Mouse (Mus musculus) liver (tissue): ENCODE measurements at regions not wholly inside any gene's neighbourhood (a gene's known extent, or its start where the extent isn't known, plus 50 kb on each side); places are given as distances from the start of the nearest gene placed in this dataset.
A peak's percentile ranks its signal among the peaks of the same experiment; 100 is the strongest.
"Not testable (repeated sequence)": the region's sequence is repeated elsewhere in the genome, so short reads cannot be mapped to it uniquely, and the experiment has no call there.

Source experiments
- DNase-seq: peaks from one replicate; pipeline ENCODE4 v3.0.0-alpha.2; 2020; ENCODE audit warnings: mixed read lengths

DNA sequence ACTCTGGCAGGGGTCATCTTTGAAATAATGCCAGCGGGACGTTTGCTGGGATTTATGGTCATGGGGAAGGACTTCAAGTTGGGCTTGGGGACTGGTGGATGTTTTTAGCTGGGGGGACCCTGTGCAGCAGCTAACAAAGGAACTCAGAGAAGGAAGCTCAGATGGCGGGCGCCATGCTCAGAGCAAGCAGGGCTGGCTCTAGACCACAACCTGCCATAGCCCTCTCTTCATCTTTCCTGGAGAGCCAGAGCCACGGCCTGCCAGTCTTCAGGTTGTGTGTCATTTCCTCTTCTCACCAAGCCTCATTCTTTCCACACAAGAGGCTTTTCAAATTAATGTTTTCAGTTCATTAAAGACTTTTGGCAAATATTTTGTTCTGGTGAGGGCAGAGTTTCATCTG, 219.9 kb downstream of the Bcl11a start:
- no peak for DNase-seq

DNA sequence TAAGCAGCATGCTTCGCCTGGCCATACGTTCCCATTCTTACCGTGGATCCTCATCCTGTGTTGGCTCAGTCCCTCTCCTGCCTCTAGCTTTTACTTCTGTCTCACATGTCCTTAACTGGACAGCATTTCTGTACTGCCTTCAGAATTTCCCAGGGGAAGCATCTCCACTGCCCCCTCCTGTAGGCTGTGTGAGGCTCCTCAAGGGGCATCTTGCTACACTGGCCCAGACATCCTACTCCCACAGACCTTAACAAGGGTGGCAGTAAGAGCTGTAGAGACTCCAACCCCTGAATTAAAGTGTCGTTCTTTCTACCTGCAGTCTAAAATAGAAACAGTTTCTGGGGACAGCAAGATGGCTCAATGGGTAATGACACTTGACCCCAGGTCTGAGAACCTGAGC, 222.5 kb downstream of the Bcl11a start:
- no peak for DNase-seq

GRCm38 (mm10) chr11:24301201-24301600, 223.3 kb downstream of the Bcl11a start:
- no peak for DNase-seq

- peak; percentile 42 for DNase-seq
These were observed 227.3 kb downstream of the Bcl11a start for GRCm38 (mm10) chr11:24305145-24305553.

DNA sequence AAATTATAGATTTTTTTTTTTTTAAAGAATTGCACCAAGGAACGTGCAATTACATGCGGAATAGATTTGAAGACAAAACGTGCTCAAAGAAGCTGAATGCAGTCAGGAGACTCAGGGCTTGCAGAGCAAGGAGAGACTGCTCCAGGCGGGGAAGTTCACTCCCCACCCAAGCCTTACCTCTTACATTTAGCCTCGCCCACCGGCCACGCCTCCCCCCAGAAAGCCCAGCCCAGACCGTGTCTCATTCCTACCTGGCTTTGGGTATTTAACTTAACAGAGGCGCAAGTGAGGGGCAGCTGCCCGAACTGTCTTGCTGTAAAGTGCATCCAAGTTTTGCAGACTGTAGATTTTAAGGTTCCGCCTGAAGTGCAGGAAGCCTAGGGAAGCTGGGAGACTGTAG, 227.8 kb downstream of the Bcl11a start:
- DNase-seq = peak; percentile 53

GRCm38 (mm10) chr11:24306101-24306500, 228.2 kb downstream of the Bcl11a start:
- DNase-seq = no peak

DNA sequence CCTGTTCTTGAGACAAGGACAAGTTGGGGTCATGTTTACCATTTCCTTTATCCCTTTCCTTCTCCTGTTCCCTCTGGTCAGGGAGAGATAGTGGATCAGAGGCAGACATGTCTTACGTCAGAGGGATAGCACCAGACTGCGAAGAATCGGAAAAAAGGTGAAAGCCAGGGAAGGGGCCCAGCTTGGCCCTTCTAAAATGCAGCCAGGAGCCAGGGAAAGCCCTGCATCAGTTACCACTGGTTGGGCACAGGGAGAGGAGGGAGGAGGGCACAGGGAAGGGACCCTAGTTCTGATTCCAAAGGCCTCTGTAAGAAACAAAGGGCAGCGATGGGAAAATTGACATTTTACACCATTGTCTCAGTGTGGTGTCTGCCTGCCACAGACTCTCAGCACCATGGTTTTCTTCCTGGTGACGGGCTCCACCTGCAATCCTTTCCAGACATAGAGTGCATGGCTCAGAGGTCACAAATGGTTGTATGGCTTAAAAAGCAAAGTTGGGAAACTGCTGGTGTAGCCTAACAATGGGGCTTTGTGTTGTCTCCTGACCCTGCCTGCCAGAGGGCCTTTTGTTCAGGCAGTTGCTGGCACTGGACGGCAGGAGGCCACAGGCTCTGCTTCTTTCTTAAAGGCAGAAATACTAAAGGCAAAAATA, 229.9 kb downstream of the Bcl11a start:
- no peak for DNase-seq

GRCm38 (mm10) chr11:24308253-24308633, 230.4 kb downstream of the Bcl11a start:
- no peak for DNase-seq

GRCm38 (mm10) chr11:24314046-24314445, 236.2 kb downstream of the Bcl11a start:
- DNase-seq = no peak

DNA sequence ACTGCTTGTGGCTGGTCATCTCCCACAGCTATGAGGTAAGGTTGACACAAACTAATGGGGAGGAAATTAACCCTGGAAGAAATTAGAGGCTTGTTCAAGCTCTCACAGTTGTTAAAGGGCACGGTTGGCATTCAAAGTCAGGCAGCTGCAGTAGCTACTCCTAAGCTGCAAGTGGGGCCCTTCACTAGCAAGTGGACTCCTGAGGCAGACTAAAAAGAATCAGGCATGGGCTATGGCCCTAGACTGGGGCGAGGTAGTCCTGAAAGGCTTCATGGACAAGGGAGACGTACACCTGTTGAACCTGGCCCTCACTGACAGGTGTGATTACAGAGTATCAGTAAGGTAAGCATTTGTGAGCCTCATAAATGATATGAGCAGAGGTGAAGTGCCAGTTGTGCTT, 237.7 kb downstream of the Bcl11a start:
- DNase-seq = no peak

GRCm38 (mm10) chr11:24316198-24316597, 238.3 kb downstream of the Bcl11a start:
- no peak for DNase-seq

- no peak for DNase-seq
These were observed 240.3 kb downstream of the Bcl11a start for GRCm38 (mm10) chr11:24317989-24318735.

GRCm38 (mm10) chr11:24319222-24319621, 241.4 kb downstream of the Bcl11a start:
- DNase-seq = no peak

GRCm38 (mm10) chr11:24322412-24322811, 244.6 kb downstream of the Bcl11a start:
- DNase-seq = not testable (repeated sequence)

DNA sequence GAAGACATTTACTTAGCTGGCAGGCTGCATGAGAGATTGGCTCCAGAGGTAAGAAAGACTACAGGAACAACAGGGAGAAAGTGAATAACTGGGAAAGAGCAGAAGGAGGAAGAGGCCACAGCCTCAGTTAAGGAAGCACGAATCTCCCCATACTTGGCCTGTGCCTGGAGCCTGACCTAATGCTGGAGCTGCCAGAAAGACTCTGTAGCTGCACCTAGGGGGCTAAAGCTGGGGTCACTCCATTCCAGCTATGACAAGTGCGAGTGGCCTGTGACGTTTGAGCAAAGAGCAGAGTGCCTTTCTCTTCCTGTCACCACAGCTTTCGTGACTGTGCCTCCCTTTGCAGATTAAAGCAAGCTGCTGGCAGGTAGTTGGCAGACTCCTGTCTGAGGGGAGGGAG, 250.6 kb downstream of the Bcl11a start:
- DNase-seq = no peak

- DNase-seq = no peak
These were observed 252.7 kb downstream of the Bcl11a start for GRCm38 (mm10) chr11:24330366-24331124.

GRCm38 (mm10) chr11:24332241-24332640, 254.4 kb downstream of the Bcl11a start:
- DNase-seq = no peak

- DNase-seq = no peak
These were observed 255.3 kb downstream of the Bcl11a start for GRCm38 (mm10) chr11:24333111-24333510.

DNA sequence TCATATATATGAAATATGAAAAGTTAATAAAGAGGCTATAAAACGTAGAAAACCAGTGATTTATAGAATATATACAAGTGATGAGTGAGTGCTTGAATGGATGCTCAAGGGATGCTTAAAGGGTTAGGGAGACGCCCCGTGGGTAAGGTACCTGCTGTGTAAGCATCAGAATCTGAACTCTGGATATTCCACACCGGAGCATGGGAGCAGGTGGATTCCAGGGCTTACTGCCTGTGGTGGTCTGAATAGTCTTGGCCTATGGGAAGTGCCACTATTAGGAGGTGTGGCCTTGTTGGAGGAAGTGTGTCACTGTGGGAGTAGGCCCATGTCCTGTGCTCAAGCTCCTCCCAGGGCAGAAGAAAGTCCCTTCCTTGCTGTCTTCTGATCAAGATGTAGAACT, 257.4 kb downstream of the Bcl11a start:
- no peak for DNase-seq

- DNase-seq = no peak
These were observed 260.3 kb downstream of the Bcl11a start for GRCm38 (mm10) chr11:24338111-24338510.

DNA sequence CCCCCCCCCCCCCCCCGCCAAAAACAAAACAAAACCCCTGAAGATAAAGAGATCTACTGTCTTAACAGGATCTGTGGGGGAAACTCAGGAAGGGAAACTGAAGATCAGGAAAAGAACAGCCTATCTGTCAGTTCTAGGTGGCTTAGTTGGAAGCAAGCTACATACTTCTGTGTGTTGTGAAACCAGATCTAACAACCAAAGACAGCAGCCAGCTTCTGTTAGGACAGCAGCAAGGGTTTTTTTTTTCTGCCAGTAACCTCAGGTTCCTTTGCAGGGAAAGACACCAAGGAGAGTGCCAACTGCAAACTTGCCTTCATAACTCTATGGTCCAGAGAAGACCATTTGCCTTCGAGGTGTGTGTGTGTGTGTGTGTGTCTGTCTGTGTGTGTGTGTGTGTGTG, 261.2 kb downstream of the Bcl11a start:
- no peak for DNase-seq

DNA sequence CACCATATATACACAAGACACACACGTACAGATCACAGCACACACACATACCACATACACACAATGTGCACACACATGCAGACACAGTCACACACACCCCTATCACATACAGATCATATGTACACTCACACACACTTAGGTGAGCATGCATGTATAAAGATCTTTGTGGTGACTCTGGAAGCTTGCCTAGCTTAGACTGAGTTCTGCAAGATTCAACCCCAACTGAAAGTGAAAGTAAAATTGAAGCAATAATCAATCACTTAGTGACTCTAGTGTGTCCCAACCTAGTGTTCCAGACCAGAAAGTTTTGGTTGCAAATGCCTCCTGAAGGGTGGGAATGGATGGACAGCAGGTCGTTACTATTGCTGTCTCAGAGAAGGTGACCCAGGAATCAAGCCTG, 262.8 kb downstream of the Bcl11a start:
- DNase-seq = no peak

- no peak for DNase-seq
These were observed 263.8 kb downstream of the Bcl11a start for GRCm38 (mm10) chr11:24341650-24342049.

DNA sequence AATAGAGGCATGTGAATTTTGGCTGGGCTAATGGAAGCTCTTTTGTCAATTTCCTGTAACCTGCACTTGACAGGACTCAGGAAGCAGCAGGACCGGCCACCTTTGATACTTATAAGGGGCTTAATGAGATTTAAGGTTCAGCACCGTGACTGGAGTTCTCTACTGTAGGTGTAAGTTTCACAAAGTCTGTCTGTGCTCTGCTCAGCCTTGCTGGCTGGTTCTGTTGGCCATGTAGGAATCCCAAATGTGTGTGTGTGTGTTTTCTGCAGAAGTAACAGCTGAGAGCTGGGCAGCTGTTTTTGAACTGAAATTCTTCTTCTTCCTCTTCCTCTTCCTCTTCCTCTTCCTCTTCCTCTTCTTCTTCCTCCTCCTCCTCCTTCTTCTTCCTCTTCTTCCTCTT, 264.3 kb downstream of the Bcl11a start:
- DNase-seq = no peak
